Mouse (Mus musculus): Measurements from ENCODE around the gene Svop. TPM values are rescaled to one million over a fixed set of nuclear protein-coding genes. Genes with fewer than 3 reads are reported as not detected.

Svop gene
- total and polyA plus RNA-seq, 2 experiments from 2014 or later, result 81.3 to 173 TPM

- ATAC-seq (no peak), DNase-seq (ENCODE audit: low spot score) (no peak)
- no peaks in the 10 kb centered on the region for H3K27me3 ChIP-seq (ENCODE audit: insufficient read depth, low read length)
- no peak overlapping the region for H3K9ac ChIP-seq (replicated peaks; ENCODE audit: low read length)
- H3K36me3 ChIP-seq (ENCODE audit: insufficient read depth, low read length), result peaks cover 20% of the 10 kb centered on the region
- H3K27ac ChIP-seq, result no peak overlapping the region; the same call in 1 of the 2 replicates
- H3K4me1 ChIP-seq (ENCODE audit: insufficient read depth, low read length), result no peaks in the 10 kb centered on the region; the same call in 1 of the 2 replicates
- H3K4me3 ChIP-seq (ENCODE audit: low read length), result no peak overlapping the region
- 84% methylated on average over 7 of the region's 7 CpGs for WGBS
- H3K9me3 ChIP-seq (ENCODE audit: low read length), result no peaks in the 10 kb centered on the region
- no peak for TF ChIP-seq CTCF (IDR thresholded peaks at IDR 0.05; ENCODE audit: low read depth)
- peak overlapping the region; percentile 87 for H3K4me2 ChIP-seq (ENCODE audit: low read depth, low read length)
Measured at GRCm38 (mm10) chr5:114126499-114127244, 35.3 kb upstream of the Svop start.

- no peak for TF ChIP-seq CTCF (IDR thresholded peaks at IDR 0.05; ENCODE audit: low read depth)
- Histone ChIP-seq H3K4me3 (ENCODE audit: low read length) (no peak overlapping the region), H3K4me2 (ENCODE audit: low read depth, low read length) (no peak overlapping the region), H3K27me3 (ENCODE audit: insufficient read depth, low read length) (no peaks in the 10 kb centered on the region), H3K27ac (no peak overlapping the region), H3K4me1 (ENCODE audit: insufficient read depth, low read length) (no peaks in the 10 kb centered on the region), H3K9ac (replicated peaks; ENCODE audit: low read length) (no peak overlapping the region), H3K36me3 (ENCODE audit: insufficient read depth, low read length) (peaks cover 26% of the 10 kb centered on the region), H3K9me3 (ENCODE audit: low read length) (no peaks in the 10 kb centered on the region)
- 88% methylated on average over 3 of the region's 3 CpGs for WGBS
- no peak for DNase-seq (ENCODE audit: low spot score)
- no peak for ATAC-seq
Measured at GRCm38 (mm10) chr5:114126008-114126407, 34.6 kb upstream of the Svop start.

- Histone ChIP-seq H3K27me3 (ENCODE audit: insufficient read depth, low read length) (no peaks in the 10 kb centered on the region), H3K4me1 (ENCODE audit: insufficient read depth, low read length) (no peaks in the 10 kb centered on the region), H3K27ac (no peak overlapping the region), H3K9ac (replicated peaks; ENCODE audit: low read length) (no peak overlapping the region), H3K36me3 (ENCODE audit: insufficient read depth, low read length) (peaks cover 47% of the 10 kb centered on the region), H3K4me3 (ENCODE audit: low read length) (no peak overlapping the region), H3K9me3 (ENCODE audit: low read length) (no peaks in the 10 kb centered on the region), H3K4me2 (ENCODE audit: low read depth, low read length) (no peak overlapping the region)
- DNase-seq (ENCODE audit: low spot score) (no peak), ATAC-seq (no peak)
- TF ChIP-seq CTCF (IDR thresholded peaks at IDR 0.05; ENCODE audit: low read depth), result no peak
- 85% methylated on average over 4 of the region's 4 CpGs for WGBS
Measured at GRCm38 (mm10) chr5:114119806-114120205, 28.4 kb upstream of the Svop start.

- peaks cover 38% of the 10 kb centered on the region for H3K36me3 ChIP-seq (ENCODE audit: insufficient read depth, low read length)
Measured at GRCm38 (mm10) chr5:114116586-114116985, 25.2 kb upstream of the Svop start.

GRCm38 (mm10) chr5:114115030-114115429, 23.7 kb upstream of the Svop start:
- no peaks in the 10 kb centered on the region for H3K9me3 ChIP-seq (ENCODE audit: low read length)
- no peaks in the 10 kb centered on the region for H3K4me1 ChIP-seq (ENCODE audit: insufficient read depth, low read length)
- H3K36me3 ChIP-seq (ENCODE audit: insufficient read depth, low read length), result peaks cover 35% of the 10 kb centered on the region
- 83% methylated on average over 5 of the region's 5 CpGs for WGBS
- no peak overlapping the region for H3K27ac ChIP-seq
- H3K4me3 ChIP-seq (ENCODE audit: low read length), result no peak overlapping the region
- H3K4me2 ChIP-seq (ENCODE audit: low read depth, low read length), result no peak overlapping the region
- no peak overlapping the region for H3K9ac ChIP-seq (replicated peaks; ENCODE audit: low read length)
- DNase-seq (ENCODE audit: low spot score), result no peak
- no peaks in the 10 kb centered on the region for H3K27me3 ChIP-seq (ENCODE audit: insufficient read depth, low read length)
- no peak for ATAC-seq
- TF ChIP-seq CTCF (IDR thresholded peaks at IDR 0.05; ENCODE audit: low read depth), result no peak

More at GRCm38 (mm10) chr5:114116586-114116985, 25.2 kb upstream of the Svop start:
- Histone ChIP-seq H3K9me3 (ENCODE audit: low read length) (no peaks in the 10 kb centered on the region), H3K4me3 (ENCODE audit: low read length) (no peak overlapping the region), H3K4me1 (ENCODE audit: insufficient read depth, low read length) (no peaks in the 10 kb centered on the region), H3K9ac (replicated peaks; ENCODE audit: low read length) (no peak overlapping the region), H3K27ac (no peak overlapping the region), H3K4me2 (ENCODE audit: low read depth, low read length) (no peak overlapping the region), H3K27me3 (ENCODE audit: insufficient read depth, low read length) (no peaks in the 10 kb centered on the region)
- ATAC-seq (no peak), DNase-seq (ENCODE audit: low spot score) (no peak)
- no peak for TF ChIP-seq CTCF (IDR thresholded peaks at IDR 0.05; ENCODE audit: low read depth)
- WGBS, result 92% methylated on average over 7 of the region's 7 CpGs

GRCm38 (mm10) chr5:114113334-114113733, 22.0 kb upstream of the Svop start:
- Histone ChIP-seq H3K4me3 (ENCODE audit: low read length) (no peak overlapping the region), H3K4me1 (ENCODE audit: insufficient read depth, low read length) (no peaks in the 10 kb centered on the region), H3K36me3 (ENCODE audit: insufficient read depth, low read length) (peaks cover 46% of the 10 kb centered on the region), H3K4me2 (ENCODE audit: low read depth, low read length) (no peak overlapping the region), H3K27me3 (ENCODE audit: insufficient read depth, low read length) (no peaks in the 10 kb centered on the region), H3K9me3 (ENCODE audit: low read length) (no peaks in the 10 kb centered on the region), H3K9ac (replicated peaks; ENCODE audit: low read length) (no peak overlapping the region), H3K27ac (no peak overlapping the region)
- no peak for ATAC-seq
- no peak for DNase-seq (ENCODE audit: low spot score)
- TF ChIP-seq CTCF (IDR thresholded peaks at IDR 0.05; ENCODE audit: low read depth), result no peak
- WGBS, result 82% methylated on average over 6 of the region's 6 CpGs

GRCm38 (mm10) chr5:114106391-114106935, 15.1 kb upstream of the Svop start:
- no peak for DNase-seq (ENCODE audit: low spot score)
- 87% methylated on average over 16 of the region's 16 CpGs for WGBS
- Histone ChIP-seq H3K9ac (replicated peaks; ENCODE audit: low read length) (no peak overlapping the region), H3K27ac (no peak overlapping the region), H3K27me3 (ENCODE audit: insufficient read depth, low read length) (no peaks in the 10 kb centered on the region), H3K9me3 (ENCODE audit: low read length) (no peaks in the 10 kb centered on the region), H3K4me2 (ENCODE audit: low read depth, low read length) (no peak overlapping the region), H3K36me3 (ENCODE audit: insufficient read depth, low read length) (peaks cover 51% of the 10 kb centered on the region), H3K4me1 (ENCODE audit: insufficient read depth, low read length) (no peaks in the 10 kb centered on the region; the same call in 1 of the 2 replicates), H3K4me3 (ENCODE audit: low read length) (no peak overlapping the region)
- ATAC-seq, result no peak
- TF ChIP-seq CTCF (IDR thresholded peaks at IDR 0.05; ENCODE audit: low read depth), result no peak
